Mouse (Mus musculus): ENCODE measurements around the gene Fbxw9.

DNA sequence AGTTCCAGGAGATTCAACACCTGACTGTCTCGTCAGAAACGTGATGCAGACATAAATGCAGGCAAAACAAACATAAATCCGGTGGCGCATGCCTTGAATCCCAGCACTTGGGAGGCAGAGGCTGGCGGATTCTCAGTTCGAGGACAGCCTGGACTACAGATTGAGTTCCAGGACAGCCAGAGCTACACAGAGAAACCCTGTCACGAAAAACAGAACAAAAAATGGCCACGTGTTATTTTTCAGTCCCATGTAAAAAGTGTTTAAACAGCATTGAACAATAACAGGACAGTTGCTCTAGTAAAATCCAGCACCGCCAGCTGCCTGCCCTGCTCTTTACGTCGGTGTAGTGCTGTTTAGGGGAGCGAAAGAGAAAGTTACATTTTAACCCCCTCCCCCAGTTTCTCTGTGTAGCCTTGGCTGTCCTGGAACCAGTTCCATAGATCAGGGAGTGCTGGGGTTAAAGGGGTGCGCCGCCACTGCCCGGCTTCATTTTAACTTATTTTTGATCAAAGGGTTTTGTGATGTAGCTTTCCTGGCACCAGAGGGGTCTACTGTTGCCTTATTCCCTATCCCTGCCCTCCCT, 24.0 kb upstream of the Fbxw9 start:
- TF ChIP-seq CTCF (IDR thresholded peaks at IDR 0.05; ENCODE audit: low read depth, low read length) (no peak), POLR2AphosphoS5 (IDR thresholded peaks at IDR 0.05; ENCODE audit: insufficient replicate concordance, low read depth, low read length) (no peak)

Data from G1E (cell line).